ENCODE assay signal across 31 mouse cellular contexts in the genomic region with DNA sequence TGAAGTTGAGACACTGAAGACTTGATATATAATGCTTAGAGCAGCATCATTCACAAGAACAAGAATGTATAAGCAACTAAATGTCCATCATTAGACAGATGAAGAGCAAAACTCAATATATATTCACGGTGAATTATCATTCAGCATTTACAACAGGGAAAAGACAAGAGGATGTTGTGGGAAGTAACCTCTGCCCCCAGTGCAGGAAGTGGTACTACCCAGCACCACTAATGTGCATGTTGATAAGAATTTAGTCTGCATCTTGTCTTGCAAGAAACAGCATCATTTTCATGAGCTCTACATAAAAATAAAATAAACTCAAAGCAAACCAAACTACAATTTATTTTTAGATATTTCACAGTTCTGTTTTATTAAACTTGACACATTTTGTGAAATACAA.
"Had no signal": no experiment of that assay in that cellular context is flagged by ENCODE, and none has a peak within 500 bp of the region (broad histone marks: within the 10 kb centered on the region; RNA-seq: fewer than 3 reads in every experiment).

No protein-coding gene starts in this region.

- H3K36me3 ChIP-seq: heart, embryonic 10.5 days; heart, embryonic 12.5 days; heart, embryonic 13.5 days; heart, embryonic 15.5 days; hindbrain, embryonic 10.5 days; hindbrain, embryonic 12.5 days; hindbrain, embryonic 13.5 days; hindbrain, embryonic 15.5 days; intestine, embryonic 15.5 days; kidney, embryonic 15.5 days had no signal

- DNase-seq: heart, postnatal 10 days; heart, postnatal 36 days; heart, postnatal 4 days; kidney, adult 11 months; kidney, adult 18-20 months; kidney, adult 2 months; kidney, adult 8-10 months; kidney, adult 9 months; kidney, postnatal 10 days; kidney, postnatal 14 days; kidney, postnatal 25 days; kidney, postnatal 36 days; kidney, postnatal 4 days; layer of hippocampus, adult 9-11 months; layer of hippocampus, postnatal 36 days had no signal

- H3K27me3 ChIP-seq: heart, embryonic 12.5 days; heart, embryonic 13.5 days; heart, embryonic 15.5 days; hindbrain, embryonic 12.5 days; hindbrain, embryonic 13.5 days; hindbrain, embryonic 15.5 days; intestine, embryonic 15.5 days; kidney, embryonic 15.5 days had no signal

- H3K4me1 ChIP-seq: heart, embryonic 10.5 days; heart, embryonic 12.5 days; heart, embryonic 13.5 days; heart, embryonic 15.5 days; hindbrain, embryonic 10.5 days; hindbrain, embryonic 12.5 days; hindbrain, embryonic 13.5 days; hindbrain, embryonic 15.5 days; intestine, embryonic 15.5 days; kidney, embryonic 15.5 days had no signal

- H3K4me3 ChIP-seq: heart, embryonic 10.5 days; heart, embryonic 12.5 days; heart, embryonic 13.5 days; heart, embryonic 15.5 days; hindbrain, embryonic 10.5 days; hindbrain, embryonic 12.5 days; hindbrain, embryonic 13.5 days; hindbrain, embryonic 15.5 days; intestine, embryonic 15.5 days; kidney, embryonic 15.5 days; layer of hippocampus, adult 2 months had no signal

- H3K9me3 ChIP-seq: heart, embryonic 10.5 days; heart, embryonic 12.5 days; heart, embryonic 13.5 days; heart, embryonic 15.5 days; hindbrain, embryonic 10.5 days; hindbrain, embryonic 12.5 days; hindbrain, embryonic 13.5 days; hindbrain, embryonic 15.5 days; intestine, embryonic 15.5 days; kidney, embryonic 15.5 days had no signal

- ATAC-seq: hindbrain, embryonic 16.5 days; hindbrain, postnatal 0 days; inflammation-experienced regulatory T-cells, adult 6 months; intestine, embryonic 15.5 days; intestine, embryonic 16.5 days; intestine, postnatal 0 days had no signal
